Mouse (Mus musculus) MEL (cell line): ENCODE data around the gene Zbtb37. TPM values are rescaled to one million over a fixed set of nuclear protein-coding genes. Genes with fewer than 3 reads are reported as not detected.
A peak's percentile ranks its signal among the peaks of the same experiment; 100 is the strongest.

Experiments
- DNase-seq: peaks from one replicate; pipeline ENCODE4 v3.0.0; 2011; ENCODE audit warnings: low read depth, low spot score
- H3K27ac ChIP-seq: 2 replicates; pipeline ENCODE4 v1.5.1; 2012; ENCODE audit warnings: low read depth, mild to moderate bottlenecking, control low read depth, low read length, moderate library complexity; ENCODE audit not compliant: control insufficient read depth
- H3K27me3 ChIP-seq, 2 experiments: fragments of 150-350 bp in 1 of 2; sonication (generic) in 1 of 2; 2 replicates each; pipeline ENCODE4 v1.6.1; 2012; ENCODE audit warnings: low read length in 2 of 2, mild to moderate bottlenecking in 2 of 2, improper control_type of control experiment in 1 of 2, moderate library complexity in 1 of 2; ENCODE audit not compliant: insufficient read depth in 2 of 2, control insufficient read depth in 1 of 2
- H3K36me3 ChIP-seq, 2 experiments: 2 replicates each; pipeline ENCODE4 v1.6.1; 2012 to 2014; ENCODE audit warnings: low read length in 2 of 2, improper control_type of control experiment in 1 of 2, inconsistent platforms in 1 of 2, mild to moderate bottlenecking in 1 of 2; ENCODE audit not compliant: insufficient read depth in 2 of 2, control insufficient read depth in 1 of 2
- H3K4me1 ChIP-seq, 2 experiments: fragments of 150-350 bp in 1 of 2; sonication (generic) in 1 of 2; 2 replicates each; pipeline ENCODE4 v1.6.1; 2012; ENCODE audit warnings: low read length in 2 of 2, improper control_type of control experiment in 1 of 2, mild to moderate bottlenecking in 1 of 2; ENCODE audit not compliant: insufficient read depth in 2 of 2, control insufficient read depth in 1 of 2
- H3K4me3 ChIP-seq, 2 experiments: fragments of 150-350 bp in 1 of 2; sonication (generic) in 1 of 2; 2 replicates each; pipeline ENCODE4 v1.5.1; 2012; ENCODE audit warnings: low read depth in 2 of 2, low read length in 2 of 2, mild to moderate bottlenecking in 2 of 2, moderate library complexity in 2 of 2, control low read depth in 1 of 2, improper control_type of control experiment in 1 of 2; ENCODE audit not compliant: control insufficient read depth in 1 of 2, insufficient read depth in 1 of 2
- H3K79me2 ChIP-seq: 2 replicates; pipeline ENCODE4 v1.6.1; 2012; ENCODE audit warnings: mild to moderate bottlenecking, low read length, moderate library complexity; ENCODE audit not compliant: control insufficient read depth, poor library complexity, insufficient read depth
- H3K9ac ChIP-seq: 2 replicates; pipeline ENCODE4 v1.6.1; 2012; ENCODE audit warnings: low read depth, mild to moderate bottlenecking, control low read depth, low read length, moderate library complexity; ENCODE audit not compliant: control insufficient read depth, poor library complexity, severe bottlenecking
- H3K9me3 ChIP-seq: fragments of 150-350 bp; sonication (generic); replicated peaks from 2 replicates; pipeline ENCODE4 v1.6.1; 2012; ENCODE audit warnings: mild to moderate bottlenecking, low read length, improper control_type of control experiment, moderate library complexity; ENCODE audit not compliant: insufficient read depth
- E2F4 ChIP-seq: IDR thresholded peaks from 2 replicates; pipeline ENCODE4 v1.6.1; 2011; ENCODE audit warnings: low read depth, low read length, improper control_type of control experiment, borderline replicate concordance
- HCFC1 ChIP-seq: IDR thresholded peaks from 2 replicates; pipeline ENCODE4 v1.6.1; 2012; ENCODE audit warnings: low read depth, mild to moderate bottlenecking, inconsistent platforms, low read length, improper control_type of control experiment, moderate library complexity
- KAT2A ChIP-seq: conservative IDR thresholded peaks from 2 replicates; pipeline ENCODE4 v1.6.1; 2012; ENCODE audit warnings: low read depth, low read length, improper control_type of control experiment, inconsistent platforms
- POLR2A ChIP-seq, 2 experiments: IDR thresholded peaks; 2 replicates each; pipeline ENCODE4 v1.6.1; 2011 to 2012; ENCODE audit warnings: low read length in 2 of 2, mild to moderate bottlenecking in 2 of 2, control low read depth in 1 of 2, improper control_type of control experiment in 1 of 2, low read depth in 1 of 2, moderate library complexity in 1 of 2; ENCODE audit not compliant: control insufficient read depth in 1 of 2, insufficient read depth in 1 of 2, poor library complexity in 1 of 2
- POLR2AphosphoS2 ChIP-seq: IDR thresholded peaks from 2 replicates; pipeline ENCODE4 v1.6.1; 2011; ENCODE audit warnings: low read length, improper control_type of control experiment
- POLR2AphosphoS5 ChIP-seq: IDR thresholded peaks from 2 replicates; pipeline ENCODE4 v1.6.1; 2012; ENCODE audit warnings: low read depth, borderline replicate concordance, mild to moderate bottlenecking, inconsistent platforms, low read length, moderate library complexity, mixed read lengths
- SIN3A ChIP-seq: IDR thresholded peaks from 2 replicates; pipeline ENCODE4 v1.6.1; 2012; ENCODE audit warnings: low read length, improper control_type of control experiment, inconsistent platforms
- TAL1 ChIP-seq: IDR thresholded peaks from 2 replicates; pipeline ENCODE4 v1.6.1; 2012; ENCODE audit warnings: mild to moderate bottlenecking, inconsistent platforms, low read length, moderate library complexity, mixed read lengths
- TBP ChIP-seq: IDR thresholded peaks from 2 replicates; pipeline ENCODE4 v1.8.0; 2011; ENCODE audit warnings: low read depth, low read length, improper control_type of control experiment
- UBTF ChIP-seq: IDR thresholded peaks from 2 replicates; pipeline ENCODE4 v1.6.1; 2012; ENCODE audit warnings: low read depth, mild to moderate bottlenecking, inconsistent platforms, low read length, improper control_type of control experiment, moderate library complexity, borderline replicate concordance; ENCODE audit not compliant: insufficient read depth
- polyA plus RNA-seq, 2 experiments: library from polyadenylated mRNA; stranded (reverse) in 1 of 2; unstranded in 1 of 2; fragments of >175 nt in 1 of 2; fragments of >200 nt in 1 of 2; gene quantifications; 2 replicates each; pipeline versions ENCODE4 v1.2.1 to v1.2.4; 2012; ENCODE audit warnings: low replicate concordance in 2 of 2, low read depth in 1 of 2; ENCODE audit not compliant: insufficient read length in 2 of 2, insufficient read depth in 1 of 2, missing spikeins in 1 of 2
- total RNA-seq: library from RNA; depleted of rRNA; stranded (reverse); fragments of 300-350 nt; gene quantifications from 2 replicates; pipeline ENCODE4 v1.2.3, GENCODE M21; 2012

Zbtb37 gene
- total and polyA plus RNA-seq, 3 experiments, result 4.2 to 5.7 TPM; not detected in 1

- Histone ChIP-seq H3K4me3 (peak overlapping the region; percentile 65 to 93), H3K9ac (peak overlapping the region; percentile 98), H3K27me3 (no peaks in the 10 kb centered on the region), H3K4me1 (peaks cover 0 to 9% of the 10 kb centered on the region in 2 experiments; a peak in 2 of 4 replicates), H3K9me3 (no peaks in the 10 kb centered on the region), H3K27ac (peak overlapping the region; percentile 99), H3K36me3 (peaks cover 17 to 27% of the 10 kb centered on the region in 2 experiments), H3K79me2 (peaks cover 44% of the 10 kb centered on the region)
- DNase-seq, result peak; percentile 65
- TF ChIP-seq TBP (peak; percentile 59), POLR2AphosphoS5 (peak; percentile 99; the same call in 1 of the 2 replicates), POLR2A (IDR thresholded peaks at IDR 0.05; ENCODE audit: control insufficient read depth in 1 of 2, insufficient read depth in 1 of 2, low read depth in 1 of 2, low read length in 2 of 2, poor library complexity in 1 of 2) (peak in 1 of 2 experiments; percentile 83; a peak in 2 of 4 replicates), POLR2AphosphoS2 (no peak), UBTF (no peak)
- TF ChIP-seq, all 39 proteins: peak for 3
Observed at GRCm38 (mm10) chr1:161035281-161035785, 684 bp upstream of the Zbtb37 start.

- TF ChIP-seq POLR2A (IDR thresholded peaks at IDR 0.05; ENCODE audit: control insufficient read depth in 1 of 2, insufficient read depth in 1 of 2, low read depth in 1 of 2, low read length in 2 of 2, poor library complexity in 1 of 2), result peak in 1 of 2 experiments; percentile 66; a peak in 2 of 4 replicates
- TF ChIP-seq TBP, result 0 out of 2 replicates have a peak, but pooled peaks have one; percentile 65
- no peak for TF ChIP-seq SIN3A
- H3K27me3 ChIP-seq, result no peaks in the 10 kb centered on the region
- H3K79me2 ChIP-seq, result peaks cover 44% of the 10 kb centered on the region
- no peaks in the 10 kb centered on the region for H3K9me3 ChIP-seq
- peaks cover 0 to 9% of the 10 kb centered on the region in 2 experiments; a peak in 3 of 4 replicates for H3K4me1 ChIP-seq
- H3K27ac ChIP-seq, result peak overlapping the region; percentile 98
- peak; percentile 82 for DNase-seq
- peaks cover 25 to 27% of the 10 kb centered on the region in 2 experiments for H3K36me3 ChIP-seq
- H3K9ac ChIP-seq, result peak overlapping the region; percentile 96
- H3K4me3 ChIP-seq, result peak overlapping the region; percentile 77 to 93
Observed at GRCm38 (mm10) chr1:161033856-161034434, 704 bp downstream of the Zbtb37 start.

DNA sequence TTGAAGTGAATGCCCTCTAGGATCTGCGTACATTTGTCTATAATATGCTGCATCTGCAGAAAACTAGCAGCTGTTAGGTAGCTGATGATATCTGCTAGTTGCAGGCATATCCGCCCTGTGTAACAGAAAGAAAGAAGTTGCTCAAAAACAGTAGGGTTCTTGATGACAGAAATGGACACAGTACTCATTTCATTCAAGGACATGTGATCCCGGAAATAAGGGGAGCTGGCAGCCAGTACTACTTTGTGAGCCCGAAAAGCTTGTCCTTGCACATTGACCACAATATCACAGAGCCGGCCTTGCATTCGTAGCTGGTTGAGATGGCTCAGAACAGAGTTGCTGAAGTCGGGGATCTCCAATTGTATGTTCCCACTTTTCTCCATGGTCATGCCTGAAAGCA, 2.3 kb downstream of the Zbtb37 start:
- H3K4me1 ChIP-seq, result peaks cover under 1 to 9% of the 10 kb centered on the region in 2 experiments
- no peaks in the 10 kb centered on the region for H3K9me3 ChIP-seq
- peak overlapping the region; percentile 96 for H3K9ac ChIP-seq
- H3K36me3 ChIP-seq, result peaks cover 16 to 32% of the 10 kb centered on the region in 2 experiments
- no peaks in the 10 kb centered on the region for H3K27me3 ChIP-seq
- H3K4me3 ChIP-seq, result peak overlapping the region; percentile 60 to 77
- DNase-seq, result peak; percentile 86
- H3K79me2 ChIP-seq, result peaks cover 37% of the 10 kb centered on the region
- TF ChIP-seq POLR2A (IDR thresholded peaks at IDR 0.05; ENCODE audit: control insufficient read depth in 1 of 2, insufficient read depth in 1 of 2, low read depth in 1 of 2, low read length in 2 of 2, poor library complexity in 1 of 2), result peak in 1 of 2 experiments; percentile 50; a peak in 2 of 4 replicates
- TF ChIP-seq SIN3A, result no peak
- TF ChIP-seq UBTF, result no peak
- no peak for TF ChIP-seq HCFC1
- no peak for TF ChIP-seq KAT2A
- peak; percentile 65 for TF ChIP-seq TBP
- peak; percentile 93 for TF ChIP-seq TAL1
- no peak for TF ChIP-seq E2F4
- peak overlapping the region; percentile 98 for H3K27ac ChIP-seq
